Mouse (Mus musculus): ENCODE data around the gene Aig1. TPM values are rescaled to one million over a fixed set of nuclear protein-coding genes. Genes with fewer than 3 reads are reported as not detected.

The Aig1 gene
- polyA plus RNA-seq, 1 experiment from 2014 or later = 29.1 TPM

DNA sequence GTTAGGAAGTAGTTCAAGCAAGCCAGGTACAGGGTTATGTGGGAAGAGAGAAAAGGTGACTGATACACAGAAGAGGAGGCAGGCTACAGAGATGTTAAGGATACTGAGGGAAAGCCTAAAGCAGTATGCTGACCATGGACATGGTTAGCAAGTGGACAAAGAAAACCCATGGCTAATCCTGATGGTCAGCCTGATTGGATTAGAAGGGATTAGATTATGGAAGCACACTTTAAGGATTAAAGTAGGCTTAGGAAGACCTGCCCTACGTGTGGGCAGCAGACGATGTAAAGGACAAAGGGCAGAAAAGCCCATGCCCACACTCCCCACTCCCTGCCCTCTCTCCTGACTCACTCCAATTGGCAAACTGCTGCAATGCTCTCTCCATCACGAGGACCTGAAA, 25.0 kb downstream of the Aig1 start:
- WGBS = 64% methylated on average over 3 of the region's 3 CpGs

DNA sequence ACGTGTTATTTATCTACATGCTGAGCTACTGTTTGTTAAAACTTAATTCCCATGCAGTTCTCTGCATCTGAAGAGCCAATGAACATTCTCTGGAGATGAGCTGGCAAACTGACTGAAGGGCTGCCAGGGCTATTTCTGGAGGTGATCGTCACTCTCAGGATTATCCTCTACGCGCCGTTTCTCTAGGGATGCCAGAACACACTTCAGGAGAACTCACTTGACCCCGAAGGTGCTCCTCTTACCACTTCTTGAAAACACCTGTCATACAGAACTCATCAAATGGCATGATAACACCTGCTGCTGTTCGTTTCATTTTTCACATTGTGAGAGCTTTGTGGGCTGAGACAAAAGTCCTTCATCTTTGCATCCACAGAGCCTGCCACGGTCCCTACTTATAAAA, 25.9 kb downstream of the Aig1 start:
- 81% methylated on average over 8 of the region's 8 CpGs for WGBS
- H3K9ac ChIP-seq = no peak overlapping the region
- no peaks in the 10 kb centered on the region for H3K36me3 ChIP-seq
- H3K9me3 ChIP-seq = no peaks in the 10 kb centered on the region
- H3K4me1 ChIP-seq = peaks cover 3% of the 10 kb centered on the region; the same call in 1 of the 2 replicates
- no peak overlapping the region for H3K4me3 ChIP-seq
- H3K27me3 ChIP-seq = no peaks in the 10 kb centered on the region
- H3K4me2 ChIP-seq (replicated peaks) = no peak overlapping the region
- no peak overlapping the region for H3K27ac ChIP-seq
- ATAC-seq (ENCODE audit: insufficient number of reproducible peaks, insufficient read depth, low FRiP score, low TSS enrichment) = no peak

More for the DNA sequence above, 25.0 kb downstream of the Aig1 start:
- H3K27ac ChIP-seq = no peak overlapping the region
- H3K4me3 ChIP-seq = no peak overlapping the region
- no peaks in the 10 kb centered on the region for H3K27me3 ChIP-seq
- H3K4me1 ChIP-seq = no peaks in the 10 kb centered on the region
- no peaks in the 10 kb centered on the region for H3K9me3 ChIP-seq
- H3K9ac ChIP-seq = no peak overlapping the region
- no peaks in the 10 kb centered on the region for H3K36me3 ChIP-seq
- no peak for ATAC-seq (ENCODE audit: insufficient number of reproducible peaks, insufficient read depth, low FRiP score, low TSS enrichment)
- H3K4me2 ChIP-seq (replicated peaks) = no peak overlapping the region

DNA sequence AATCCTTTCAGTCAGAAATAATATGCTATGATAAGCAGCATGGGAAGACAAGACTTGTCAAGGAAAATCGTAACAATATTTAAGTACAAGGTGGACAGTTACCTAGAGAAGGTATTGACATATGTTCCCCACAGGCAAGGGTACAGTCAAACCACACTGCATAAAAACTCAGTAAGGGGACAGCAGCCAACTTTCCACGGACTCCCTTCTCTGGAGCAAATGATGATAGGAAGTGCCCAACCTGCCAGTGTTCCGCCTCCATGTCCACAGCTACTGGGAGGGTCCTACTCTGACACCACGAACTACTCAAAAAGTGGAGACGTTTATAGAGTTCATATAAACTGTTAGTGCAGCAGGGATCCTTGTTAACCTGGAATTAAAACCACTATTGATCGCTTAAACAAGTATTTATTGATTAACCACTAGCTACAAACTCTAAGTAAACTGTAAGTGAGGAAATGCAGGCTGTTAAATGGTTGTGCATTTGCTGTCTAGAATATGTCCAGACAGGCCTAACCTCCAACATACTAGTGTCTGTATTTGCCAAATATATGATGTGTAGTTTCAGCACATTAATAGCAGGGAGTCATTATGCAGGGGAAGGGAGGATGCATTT, 30.2 kb downstream of the Aig1 start:
- H3K36me3 ChIP-seq = no peaks in the 10 kb centered on the region
- no peak for ATAC-seq (ENCODE audit: insufficient number of reproducible peaks, insufficient read depth, low FRiP score, low TSS enrichment)
- WGBS = 90% methylated on average over 6 of the region's 6 CpGs
- H3K4me2 ChIP-seq (replicated peaks) = no peak overlapping the region
- no peaks in the 10 kb centered on the region for H3K27me3 ChIP-seq
- no peak overlapping the region for H3K4me3 ChIP-seq
- H3K9me3 ChIP-seq = no peaks in the 10 kb centered on the region
- H3K9ac ChIP-seq = no peak overlapping the region
- H3K4me1 ChIP-seq = peaks cover 7% of the 10 kb centered on the region; the same call in 1 of the 2 replicates
- no peak overlapping the region for H3K27ac ChIP-seq

GRCm38 (mm10) chr10:13837709-13838456, 30.9 kb downstream of the Aig1 start:
- ATAC-seq (ENCODE audit: insufficient number of reproducible peaks, insufficient read depth, low FRiP score, low TSS enrichment) = no peak
- H3K4me1 ChIP-seq = peaks cover 7% of the 10 kb centered on the region; the same call in 1 of the 2 replicates
- no peaks in the 10 kb centered on the region for H3K27me3 ChIP-seq
- no peak overlapping the region for H3K27ac ChIP-seq
- whole genome bisulfite sequencing = 76% methylated on average over 21 of the region's 21 CpGs
- no peak overlapping the region for H3K4me2 ChIP-seq (replicated peaks)
- H3K9ac ChIP-seq = no peak overlapping the region
- H3K36me3 ChIP-seq = no peaks in the 10 kb centered on the region
- H3K9me3 ChIP-seq = no peaks in the 10 kb centered on the region
- H3K4me3 ChIP-seq = no peak overlapping the region

DNA sequence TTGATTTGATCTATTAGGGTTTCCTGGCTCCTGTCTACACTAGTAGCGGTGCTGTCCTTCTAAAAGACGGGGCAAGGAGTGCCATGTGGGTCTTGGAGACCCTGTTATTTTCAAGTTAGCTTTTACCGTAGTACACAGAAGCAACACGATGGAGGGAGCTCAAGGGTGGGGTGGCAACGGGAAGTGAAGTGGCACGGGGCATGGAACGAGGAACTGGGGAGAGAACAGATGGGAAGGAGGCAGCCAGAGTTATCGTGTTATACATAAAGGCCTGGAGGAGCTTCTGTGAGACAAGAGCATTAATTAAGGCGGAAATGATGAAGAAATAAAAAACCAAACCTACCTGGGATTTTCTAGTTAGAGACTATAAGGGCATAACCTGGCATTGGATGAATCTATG, 31.8 kb downstream of the Aig1 start:
- no peak for ATAC-seq (ENCODE audit: insufficient number of reproducible peaks, insufficient read depth, low FRiP score, low TSS enrichment)
- no peak overlapping the region for H3K4me2 ChIP-seq (replicated peaks)
- WGBS = 91% methylated on average over 9 of the region's 9 CpGs

GRCm38 (mm10) chr10:13835737-13836475, 32.9 kb downstream of the Aig1 start:
- Histone ChIP-seq H3K9me3 (no peaks in the 10 kb centered on the region), H3K27me3 (no peaks in the 10 kb centered on the region), H3K36me3 (no peaks in the 10 kb centered on the region), H3K9ac (no peak overlapping the region), H3K4me1 (peaks cover 7% of the 10 kb centered on the region; the same call in 1 of the 2 replicates), H3K27ac (no peak overlapping the region), H3K4me3 (no peak overlapping the region), H3K4me2 (replicated peaks) (no peak overlapping the region)
- no peak for ATAC-seq (ENCODE audit: insufficient number of reproducible peaks, insufficient read depth, low FRiP score, low TSS enrichment)
- WGBS = 89% methylated on average over 10 of the region's 10 CpGs

More for the DNA sequence above, 31.8 kb downstream of the Aig1 start:
- H3K27me3 ChIP-seq = no peaks in the 10 kb centered on the region
- no peaks in the 10 kb centered on the region for H3K9me3 ChIP-seq
- H3K4me1 ChIP-seq = peaks cover 7% of the 10 kb centered on the region; the same call in 1 of the 2 replicates
- H3K4me3 ChIP-seq = no peak overlapping the region
- H3K36me3 ChIP-seq = no peaks in the 10 kb centered on the region
- H3K9ac ChIP-seq = no peak overlapping the region
- H3K27ac ChIP-seq = no peak overlapping the region

DNA sequence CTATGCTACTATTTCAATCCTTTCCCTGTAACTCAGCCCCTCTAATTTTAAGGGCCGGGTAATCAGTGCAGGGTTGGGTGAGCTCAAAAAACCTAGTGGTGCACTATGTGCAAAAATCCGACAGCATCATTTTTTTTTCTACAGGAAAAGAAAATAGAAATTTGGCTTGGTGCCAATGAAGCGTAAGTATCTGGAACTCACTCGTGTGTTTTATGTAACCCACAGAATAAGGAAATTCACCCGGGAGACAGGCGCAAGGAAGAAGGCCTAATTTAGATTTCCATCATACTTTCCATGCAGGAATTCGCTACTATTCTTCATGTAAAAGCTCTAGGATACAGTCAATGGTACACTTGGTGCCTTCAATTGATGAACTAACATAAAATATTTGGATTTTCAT, 34.7 kb downstream of the Aig1 start:
- H3K27ac ChIP-seq = no peak overlapping the region
- H3K4me3 ChIP-seq = no peak overlapping the region
- no peak overlapping the region for H3K4me2 ChIP-seq (replicated peaks)
- 75% methylated on average over 7 of the region's 7 CpGs for WGBS
- no peaks in the 10 kb centered on the region for H3K9me3 ChIP-seq
- no peaks in the 10 kb centered on the region for H3K27me3 ChIP-seq
- no peaks in the 10 kb centered on the region for H3K36me3 ChIP-seq
- no peak overlapping the region for H3K9ac ChIP-seq
- ATAC-seq (ENCODE audit: insufficient number of reproducible peaks, insufficient read depth, low FRiP score, low TSS enrichment) = no peak
- H3K4me1 ChIP-seq = peaks cover 7% of the 10 kb centered on the region; the same call in 1 of the 2 replicates

DNA sequence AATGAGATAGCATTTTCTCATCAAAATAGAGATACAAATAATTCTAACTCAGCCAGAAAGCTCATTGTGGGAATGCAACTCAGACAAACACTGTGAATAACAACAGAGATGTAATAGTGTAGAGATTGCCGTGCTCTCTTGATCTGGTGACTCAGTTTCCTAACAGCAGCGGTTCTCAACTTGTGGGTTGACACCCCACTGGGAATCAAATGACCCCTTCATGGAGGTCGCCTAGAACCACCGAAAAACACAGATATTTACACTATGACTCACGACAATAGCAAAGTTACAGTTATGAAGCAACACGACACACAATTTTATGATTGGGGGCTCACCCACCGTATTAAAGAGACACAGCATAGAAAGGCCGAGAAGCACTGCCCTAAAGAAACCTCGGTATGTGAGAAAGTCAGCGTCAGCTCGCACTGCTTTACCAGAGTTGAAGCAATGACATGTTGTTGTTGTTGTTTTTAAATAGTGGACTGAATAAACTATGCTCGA, 35.7 kb downstream of the Aig1 start:
- no peak for ATAC-seq (ENCODE audit: insufficient number of reproducible peaks, insufficient read depth, low FRiP score, low TSS enrichment)
- Histone ChIP-seq H3K4me1 (peaks cover 7% of the 10 kb centered on the region; the same call in 1 of the 2 replicates), H3K27ac (no peak overlapping the region), H3K4me3 (no peak overlapping the region), H3K4me2 (replicated peaks) (no peak overlapping the region), H3K36me3 (no peaks in the 10 kb centered on the region), H3K9me3 (no peaks in the 10 kb centered on the region), H3K9ac (no peak overlapping the region), H3K27me3 (no peaks in the 10 kb centered on the region)
- 88% methylated on average over 12 of the region's 12 CpGs for whole genome bisulfite sequencing

DNA sequence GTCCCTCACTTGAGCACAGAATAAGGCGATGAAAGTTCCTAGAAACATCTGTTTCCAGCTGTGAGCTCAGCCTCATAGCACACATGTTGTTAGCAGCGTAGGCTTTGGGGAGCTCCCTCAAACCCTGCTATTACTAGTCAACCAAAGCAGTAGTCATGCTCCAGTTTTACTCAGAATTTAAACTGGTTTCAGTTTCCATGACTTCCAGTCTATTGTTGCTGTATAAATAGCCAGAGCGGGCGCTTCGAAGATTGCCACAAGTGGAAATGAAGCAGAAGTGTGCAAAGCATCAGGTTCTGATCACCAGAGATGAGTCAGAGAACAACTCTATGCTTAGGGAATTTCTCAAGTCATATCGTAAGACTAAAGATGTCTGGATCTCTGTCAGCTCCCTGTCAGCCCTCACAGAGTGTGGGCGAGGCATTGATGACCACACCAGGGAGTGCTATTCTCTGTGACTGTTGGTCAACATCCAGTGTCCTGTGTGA, 36.2 kb downstream of the Aig1 start:
- Histone ChIP-seq H3K4me3 (no peak overlapping the region), H3K9ac (no peak overlapping the region), H3K4me2 (replicated peaks) (no peak overlapping the region), H3K36me3 (no peaks in the 10 kb centered on the region), H3K27me3 (no peaks in the 10 kb centered on the region), H3K4me1 (peaks cover 1% of the 10 kb centered on the region; the same call in 1 of the 2 replicates), H3K27ac (no peak overlapping the region), H3K9me3 (no peaks in the 10 kb centered on the region)
- WGBS = 80% methylated on average over 7 of the region's 7 CpGs
- ATAC-seq (ENCODE audit: insufficient number of reproducible peaks, insufficient read depth, low FRiP score, low TSS enrichment) = no peak

- H3K27ac ChIP-seq = no peak overlapping the region
- WGBS = 95% methylated on average over 8 of the region's 8 CpGs
- no peak overlapping the region for H3K4me2 ChIP-seq (replicated peaks)
- no peak overlapping the region for H3K9ac ChIP-seq
- H3K9me3 ChIP-seq = no peaks in the 10 kb centered on the region
- H3K36me3 ChIP-seq = no peaks in the 10 kb centered on the region
- no peaks in the 10 kb centered on the region for H3K4me1 ChIP-seq
- no peaks in the 10 kb centered on the region for H3K27me3 ChIP-seq
- no peak overlapping the region for H3K4me3 ChIP-seq
- ATAC-seq (ENCODE audit: insufficient number of reproducible peaks, insufficient read depth, low FRiP score, low TSS enrichment) = no peak
Observed at GRCm38 (mm10) chr10:13827150-13827549, 41.6 kb downstream of the Aig1 start.

GRCm38 (mm10) chr10:13813591-13813990, 55.2 kb downstream of the Aig1 start:
- ATAC-seq (ENCODE audit: insufficient number of reproducible peaks, insufficient read depth, low FRiP score, low TSS enrichment) = no peak
- Histone ChIP-seq H3K27me3 (no peaks in the 10 kb centered on the region), H3K27ac (no peak overlapping the region), H3K9ac (no peak overlapping the region), H3K4me1 (no peaks in the 10 kb centered on the region), H3K4me2 (replicated peaks) (no peak overlapping the region), H3K4me3 (no peak overlapping the region), H3K9me3 (no peaks in the 10 kb centered on the region), H3K36me3 (no peaks in the 10 kb centered on the region)
- WGBS = 91% methylated on average over 5 of the region's 5 CpGs
